Mouse (Mus musculus) heart, postnatal 0 days (tissue): ENCODE data around the gene Szrd1.
"Not testable (repeated sequence)": the region's sequence is repeated elsewhere in the genome, so short reads cannot be mapped to it uniquely, and the experiment has no call there.

Source experiments
- CTCF ChIP-seq: IDR thresholded peaks from 2 replicates; pipeline ENCODE4 v1.5.1; 2016; ENCODE audit warnings: antibody characterized with exemption, control low read depth, low read depth
- EP300 ChIP-seq: IDR thresholded peaks from 2 replicates; pipeline ENCODE4 v1.6.1; 2016; ENCODE audit warnings: antibody characterized with exemption, low read depth

- TF ChIP-seq CTCF, EP300: not testable (repeated sequence)
Observed at GRCm38 (mm10) chr4:141145124-141145523, 5.5 kb upstream of the Szrd1 start.
